Mouse (Mus musculus): Measurements from ENCODE around the gene Nabp1. TPM values are rescaled to one million over a fixed set of nuclear protein-coding genes. Genes with fewer than 3 reads are reported as not detected.
A peak's percentile ranks its signal among the peaks of the same experiment; 100 is the strongest.

The Nabp1 gene
- polyA plus RNA-seq, 1 experiment, result 33.1 TPM

GRCm38 (mm10) chr1:51515041-51515440 lies 36.8 kb upstream of the Nabp1 start:
- TF ChIP-seq POLR2A (IDR thresholded peaks at IDR 0.05; ENCODE audit: low read depth, low read length), result no peak
- TF ChIP-seq CTCF (conservative IDR thresholded peaks at IDR 0.05; ENCODE audit: insufficient read depth, insufficient read length, low read depth, low read length), result no peak
- peaks cover 35% of the 10 kb centered on the region for H3K4me1 ChIP-seq (ENCODE audit: control insufficient read depth, insufficient read depth, low read length)
- 0 out of 2 replicates have a peak overlapping the region, but pooled peaks have one; percentile 7 for H3K27ac ChIP-seq (ENCODE audit: insufficient read depth, low read depth, low read length)
- H3K36me3 ChIP-seq (ENCODE audit: control insufficient read depth, insufficient read depth, low read length), result no peaks in the 10 kb centered on the region
- no peak overlapping the region for H3K4me3 ChIP-seq (ENCODE audit: insufficient read depth, low read depth, low read length)
- WGBS, result 56% methylated on average over 3 of the region's 3 CpGs
- H3K27me3 ChIP-seq (replicated peaks; ENCODE audit: control insufficient read depth, insufficient read depth, low read length), result no peaks in the 10 kb centered on the region
- DNase-seq, result no peak

GRCm38 (mm10) chr1:51514379-51514778 lies 36.2 kb upstream of the Nabp1 start:
- Histone ChIP-seq H3K4me3 (ENCODE audit: insufficient read depth, low read depth, low read length) (no peak overlapping the region), H3K27ac (ENCODE audit: insufficient read depth, low read depth, low read length) (peak overlapping the region; percentile 7; the same call in 1 of the 2 replicates), H3K4me1 (ENCODE audit: control insufficient read depth, insufficient read depth, low read length) (peaks cover 38% of the 10 kb centered on the region), H3K36me3 (ENCODE audit: control insufficient read depth, insufficient read depth, low read length) (no peaks in the 10 kb centered on the region), H3K27me3 (replicated peaks; ENCODE audit: control insufficient read depth, insufficient read depth, low read length) (no peaks in the 10 kb centered on the region)
- no peak for DNase-seq
- 62% methylated on average over 2 of the region's 2 CpGs for WGBS
- no peak for TF ChIP-seq CTCF (conservative IDR thresholded peaks at IDR 0.05; ENCODE audit: insufficient read depth, insufficient read length, low read depth, low read length)
- TF ChIP-seq POLR2A (IDR thresholded peaks at IDR 0.05; ENCODE audit: low read depth, low read length), result no peak

GRCm38 (mm10) chr1:51513059-51513713 lies 35.0 kb upstream of the Nabp1 start:
- 38% methylated on average over 7 of the region's 7 CpGs for WGBS

GRCm38 (mm10) chr1:51512326-51512725 lies 34.1 kb upstream of the Nabp1 start:
- Histone ChIP-seq H3K27me3 (replicated peaks; ENCODE audit: control insufficient read depth, insufficient read depth, low read length) (no peaks in the 10 kb centered on the region), H3K27ac (ENCODE audit: insufficient read depth, low read depth, low read length) (peak overlapping the region; percentile 47), H3K4me1 (ENCODE audit: control insufficient read depth, insufficient read depth, low read length) (peaks cover 44% of the 10 kb centered on the region), H3K4me3 (ENCODE audit: insufficient read depth, low read depth, low read length) (no peak overlapping the region), H3K36me3 (ENCODE audit: control insufficient read depth, insufficient read depth, low read length) (no peaks in the 10 kb centered on the region)
- no peak for DNase-seq
- WGBS, result 81% methylated on average over 2 of the region's 2 CpGs
- TF ChIP-seq POLR2A (IDR thresholded peaks at IDR 0.05; ENCODE audit: low read depth, low read length) (no peak), CTCF (conservative IDR thresholded peaks at IDR 0.05; ENCODE audit: insufficient read depth, insufficient read length, low read depth, low read length) (no peak)

More at GRCm38 (mm10) chr1:51513059-51513713, 35.0 kb upstream of the Nabp1 start:
- Histone ChIP-seq H3K4me3 (ENCODE audit: insufficient read depth, low read depth, low read length) (no peak overlapping the region; the same call in 1 of the 2 replicates), H3K36me3 (ENCODE audit: control insufficient read depth, insufficient read depth, low read length) (no peaks in the 10 kb centered on the region), H3K27me3 (replicated peaks; ENCODE audit: control insufficient read depth, insufficient read depth, low read length) (no peaks in the 10 kb centered on the region), H3K4me1 (ENCODE audit: control insufficient read depth, insufficient read depth, low read length) (peaks cover 41% of the 10 kb centered on the region), H3K27ac (ENCODE audit: insufficient read depth, low read depth, low read length) (peak overlapping the region; percentile 99)
- TF ChIP-seq POLR2A (IDR thresholded peaks at IDR 0.05; ENCODE audit: low read depth, low read length) (no peak), CTCF (conservative IDR thresholded peaks at IDR 0.05; ENCODE audit: insufficient read depth, insufficient read length, low read depth, low read length) (no peak)
- peak; percentile 91 for DNase-seq

GRCm38 (mm10) chr1:51509776-51510175 lies 31.6 kb upstream of the Nabp1 start:
- Histone ChIP-seq H3K4me3 (ENCODE audit: insufficient read depth, low read depth, low read length) (no peak overlapping the region), H3K27ac (ENCODE audit: insufficient read depth, low read depth, low read length) (peak overlapping the region; percentile 13), H3K36me3 (ENCODE audit: control insufficient read depth, insufficient read depth, low read length) (no peaks in the 10 kb centered on the region), H3K4me1 (ENCODE audit: control insufficient read depth, insufficient read depth, low read length) (peaks cover 38% of the 10 kb centered on the region), H3K27me3 (replicated peaks; ENCODE audit: control insufficient read depth, insufficient read depth, low read length) (no peaks in the 10 kb centered on the region)
- TF ChIP-seq CTCF (conservative IDR thresholded peaks at IDR 0.05; ENCODE audit: insufficient read depth, insufficient read length, low read depth, low read length) (no peak), POLR2A (IDR thresholded peaks at IDR 0.05; ENCODE audit: low read depth, low read length) (no peak)
- no peak for DNase-seq
- WGBS, result 49% methylated on average over 8 of the region's 8 CpGs

- 14% methylated on average over 7 of the region's 7 CpGs for WGBS
- peak overlapping the region; percentile 30; the same call in 1 of the 2 replicates for H3K27ac ChIP-seq (ENCODE audit: insufficient read depth, low read depth, low read length)
- TF ChIP-seq CTCF (conservative IDR thresholded peaks at IDR 0.05; ENCODE audit: insufficient read depth, insufficient read length, low read depth, low read length), result no peak
- TF ChIP-seq POLR2A (IDR thresholded peaks at IDR 0.05; ENCODE audit: low read depth, low read length), result no peak
- H3K27me3 ChIP-seq (replicated peaks; ENCODE audit: control insufficient read depth, insufficient read depth, low read length), result no peaks in the 10 kb centered on the region
- H3K4me1 ChIP-seq (ENCODE audit: control insufficient read depth, insufficient read depth, low read length), result peaks cover 31% of the 10 kb centered on the region
- DNase-seq, result peak; percentile 95
- H3K4me3 ChIP-seq (ENCODE audit: insufficient read depth, low read depth, low read length), result no peak overlapping the region
- no peaks in the 10 kb centered on the region for H3K36me3 ChIP-seq (ENCODE audit: control insufficient read depth, insufficient read depth, low read length)
Observed at GRCm38 (mm10) chr1:51509083-51509482, 30.9 kb upstream of the Nabp1 start.

GRCm38 (mm10) chr1:51508543-51508942 lies 30.3 kb upstream of the Nabp1 start:
- H3K36me3 ChIP-seq (ENCODE audit: control insufficient read depth, insufficient read depth, low read length), result no peaks in the 10 kb centered on the region
- no peaks in the 10 kb centered on the region for H3K27me3 ChIP-seq (replicated peaks; ENCODE audit: control insufficient read depth, insufficient read depth, low read length)
- WGBS, result 54% methylated on average over 3 of the region's 3 CpGs
- H3K4me3 ChIP-seq (ENCODE audit: insufficient read depth, low read depth, low read length), result peak overlapping the region; percentile 18; the same call in 1 of the 2 replicates
- no peak for DNase-seq
- peaks cover 27% of the 10 kb centered on the region for H3K4me1 ChIP-seq (ENCODE audit: control insufficient read depth, insufficient read depth, low read length)
- peak overlapping the region; percentile 59 for H3K27ac ChIP-seq (ENCODE audit: insufficient read depth, low read depth, low read length)
- no peak for TF ChIP-seq CTCF (conservative IDR thresholded peaks at IDR 0.05; ENCODE audit: insufficient read depth, insufficient read length, low read depth, low read length)
- no peak for TF ChIP-seq POLR2A (IDR thresholded peaks at IDR 0.05; ENCODE audit: low read depth, low read length)

Data from kidney, adult 2 months (tissue).